Mouse (Mus musculus) left cerebral cortex, postnatal 25 days (tissue): ENCODE measurements around the gene Neu3. TPM values are rescaled to one million over a fixed set of nuclear protein-coding genes. Genes with fewer than 3 reads are reported as not detected.
"Not testable (repeated sequence)": the region's sequence is repeated elsewhere in the genome, so short reads cannot be mapped to it uniquely, and the experiment has no call there.

ENCODE experiments used
- DNase-seq, 2 experiments: peaks; one replicate each; pipeline ENCODE4 v3.0.0; 2022; ENCODE audit warnings: low spot score in 2 of 2, mixed read lengths in 1 of 2
- intact Hi-C: fragments of 180-260 bp; cut with DNase I; formaldehyde crosslinking; loops from one replicate; pipeline ENCODE4 v1.15.1; 2025
- total RNA-seq, 2 experiments: library from RNA; stranded (reverse); gene quantifications; 2 replicates each; pipeline ENCODE4 v1.2.3; 2021

Gene Neu3
- total RNA-seq, 2 experiments from 2014 or later: 2.8 to 2.9 TPM

GRCm38 (mm10) chr7:99837358-99838071 is 9.3 kb upstream of the Neu3 start:
- DNase-seq: no peak
- intact Hi-C loops: no loop called here

GRCm38 (mm10) chr7:99836781-99837180 is 8.6 kb upstream of the Neu3 start:
- DNase-seq: no peak

GRCm38 (mm10) chr7:99834314-99834853 is 6.2 kb upstream of the Neu3 start:
- intact Hi-C loops: no loop called here
- DNase-seq: no peak

More at GRCm38 (mm10) chr7:99836781-99837180, 8.6 kb upstream of the Neu3 start:
- intact Hi-C loops: no loop called here

GRCm38 (mm10) chr7:99833846-99834222 is 5.6 kb upstream of the Neu3 start:
- intact Hi-C loops: no loop called here
- no peak for DNase-seq

GRCm38 (mm10) chr7:99833115-99833845 is 5.1 kb upstream of the Neu3 start:
- intact Hi-C loops: no loop called here
- DNase-seq: no peak

GRCm38 (mm10) chr7:99826096-99826495 is 2.1 kb downstream of the Neu3 start:
- DNase-seq: no peak
- intact Hi-C loops: loop anchor here (5.0 kb wide), 1 partner anchor 51 kb away; no protein-coding TSS in a partner anchor

- intact Hi-C loops: loop anchor here (5.0 kb wide), 1 partner anchor 52 kb away; no protein-coding TSS in a partner anchor
- no peak for DNase-seq
Observed at GRCm38 (mm10) chr7:99825511-99825910, 2.7 kb downstream of the Neu3 start.

- intact Hi-C loops: loop anchor here (5.0 kb wide), 1 partner anchor 52 kb away; no protein-coding TSS in a partner anchor
- DNase-seq: no peak
Observed at GRCm38 (mm10) chr7:99824649-99825483, 3.4 kb downstream of the Neu3 start.

- intact Hi-C loops: no loop called here
- DNase-seq: no peak
Observed at GRCm38 (mm10) chr7:99823045-99823663, 5.1 kb downstream of the Neu3 start.

GRCm38 (mm10) chr7:99822426-99822825 is 5.8 kb downstream of the Neu3 start:
- intact Hi-C loops: no loop called here
- no peak for DNase-seq

GRCm38 (mm10) chr7:99821953-99822352 is 6.3 kb downstream of the Neu3 start:
- no peak for DNase-seq
- intact Hi-C loops: no loop called here

GRCm38 (mm10) chr7:99818181-99818725 is 10.0 kb downstream of the Neu3 start:
- intact Hi-C loops, DNase-seq: not testable (repeated sequence)

- DNase-seq: no peak
Observed at GRCm38 (mm10) chr7:99813394-99813793, 14.8 kb downstream of the Neu3 start.

GRCm38 (mm10) chr7:99811661-99812060 is 16.6 kb downstream of the Neu3 start:
- DNase-seq: no peak
- intact Hi-C loops: no loop called here

More at GRCm38 (mm10) chr7:99813394-99813793, 14.8 kb downstream of the Neu3 start:
- intact Hi-C loops: loop anchor here (1.0 kb wide), 1 partner anchor 63 kb away; no protein-coding TSS in a partner anchor

GRCm38 (mm10) chr7:99810814-99811213 is 17.4 kb downstream of the Neu3 start:
- no peak for DNase-seq
- intact Hi-C loops: no loop called here

GRCm38 (mm10) chr7:99807043-99807442 is 21.2 kb downstream of the Neu3 start:
- DNase-seq, intact Hi-C loops: not testable (repeated sequence)

- intact Hi-C loops: no loop called here
Observed at GRCm38 (mm10) chr7:99805340-99805739, 22.9 kb downstream of the Neu3 start.

GRCm38 (mm10) chr7:99804033-99804432 is 24.2 kb downstream of the Neu3 start:
- intact Hi-C loops: not testable (repeated sequence)

More at GRCm38 (mm10) chr7:99805340-99805739, 22.9 kb downstream of the Neu3 start:
- no peak for DNase-seq

GRCm38 (mm10) chr7:99803535-99803934 is 24.7 kb downstream of the Neu3 start:
- no peak for DNase-seq
- intact Hi-C loops: no loop called here

More at GRCm38 (mm10) chr7:99804033-99804432, 24.2 kb downstream of the Neu3 start:
- DNase-seq: not testable (repeated sequence)
